Mouse (Mus musculus) olfactory bulb, adult 2 months (tissue): ENCODE results near the gene Cttnbp2. TPM values are rescaled to one million over a fixed set of nuclear protein-coding genes. Genes with fewer than 3 reads are reported as not detected.

Experiments
- H3K27ac ChIP-seq: fragments of 200-500 bp; 2 replicates; pipeline ENCODE4 v1.5.1; 2012; ENCODE audit warnings: low read depth, low read length; ENCODE audit not compliant: insufficient read depth
- H3K4me1 ChIP-seq: fragments of 200-500 bp; 2 replicates; pipeline ENCODE4 v1.6.1; 2012; ENCODE audit warnings: low read length; ENCODE audit not compliant: control insufficient read depth, insufficient read depth
- H3K4me3 ChIP-seq: fragments of 200-500 bp; 2 replicates; pipeline ENCODE4 v1.5.1; 2012; ENCODE audit warnings: mild to moderate bottlenecking, low read depth, low read length, moderate library complexity; ENCODE audit not compliant: insufficient read depth
- CTCF ChIP-seq: fragments of 200-500 bp; IDR thresholded peaks from 2 replicates; pipeline ENCODE4 v1.5.1; 2012; ENCODE audit warnings: low read depth, mild to moderate bottlenecking, low read length, moderate library complexity; ENCODE audit not compliant: insufficient read depth
- POLR2A ChIP-seq: fragments of 200-500 bp; IDR thresholded peaks from 2 replicates; pipeline ENCODE4 v1.6.1; 2012; ENCODE audit warnings: mild to moderate bottlenecking, low read depth, low read length, moderate library complexity; ENCODE audit not compliant: insufficient read depth
- WGBS: fragments of 180-500 bp; shearing (Covaris S2); methylation state at CpG from one replicate; pipeline ENCODE4 v1.1.7; 2018; 5-methylcytosine and 5-hydroxymethylcytosine counted together
- polyA plus RNA-seq: library from polyadenylated mRNA; stranded (reverse); fragments of >200 nt; gene quantifications from 2 replicates; pipeline ENCODE4 v1.2.4, GENCODE M21; 2012; ENCODE audit warnings: low replicate concordance; ENCODE audit not compliant: missing spikeins, insufficient read depth, insufficient read length

The Cttnbp2 gene
- 113 and 146 TPM in 2 replicates for polyA plus RNA-seq

GRCm38 (mm10) chr6:18514480-18515352, at the start of gene Cttnbp2:
Gene Cttnbp2, minus strand, starts transcription at chr6:18514843.
- WGBS = under 1% methylated on average over 70 of the region's 70 CpGs
- Histone ChIP-seq H3K27ac (peak within 1 kb of the TSS; percentile 88), H3K4me1 (peaks cover 2% of the 10 kb centered on the region)

GRCm38 (mm10) chr6:18559019-18559418, 44.4 kb upstream of the Cttnbp2 start:
- Histone ChIP-seq H3K27ac (no peak overlapping the region), H3K4me3 (no peak overlapping the region), H3K4me1 (no peaks in the 10 kb centered on the region)
- WGBS = 87% methylated on average over 1 of the region's 1 CpGs
- TF ChIP-seq CTCF (no peak), POLR2A (no peak)

More at GRCm38 (mm10) chr6:18514480-18515352, at the start of gene Cttnbp2:
- TF ChIP-seq POLR2A (peak; percentile 70), CTCF (no peak)
- H3K4me3 ChIP-seq = peak within 1 kb of the TSS; percentile 66

- WGBS = 36% methylated on average over 24 of the region's 24 CpGs
- TF ChIP-seq POLR2A (no peak), CTCF (no peak)
- Histone ChIP-seq H3K27ac (no peak overlapping the region), H3K4me3 (peak overlapping the region; percentile 25), H3K4me1 (peaks cover 3% of the 10 kb centered on the region; the same call in 1 of the 2 replicates)
Observed at GRCm38 (mm10) chr6:18547516-18548465, 33.1 kb upstream of the Cttnbp2 start.

- Histone ChIP-seq H3K4me3 (no peak overlapping the region), H3K27ac (no peak overlapping the region), H3K4me1 (peaks cover 3% of the 10 kb centered on the region; the same call in 1 of the 2 replicates)
- TF ChIP-seq POLR2A (no peak), CTCF (no peak)
- 64% methylated on average over 2 of the region's 2 CpGs for WGBS
Observed at GRCm38 (mm10) chr6:18543878-18544277, 29.2 kb upstream of the Cttnbp2 start.

GRCm38 (mm10) chr6:18540396-18540795, 25.8 kb upstream of the Cttnbp2 start:
- TF ChIP-seq CTCF = no peak
- TF ChIP-seq POLR2A = no peak
- 76% methylated on average over 4 of the region's 4 CpGs for WGBS
- Histone ChIP-seq H3K4me1 (no peaks in the 10 kb centered on the region), H3K27ac (no peak overlapping the region), H3K4me3 (no peak overlapping the region)

- Histone ChIP-seq H3K27ac (no peak overlapping the region), H3K4me3 (no peak overlapping the region), H3K4me1 (no peaks in the 10 kb centered on the region)
- no peak for TF ChIP-seq POLR2A
- no peak for TF ChIP-seq CTCF
- WGBS = 77% methylated on average over 3 of the region's 3 CpGs
Observed at GRCm38 (mm10) chr6:18530394-18530793, 15.8 kb upstream of the Cttnbp2 start.

GRCm38 (mm10) chr6:18517626-18518025, 3.0 kb upstream of the Cttnbp2 start:
- H3K4me3 ChIP-seq = no peak overlapping the region
- 78% methylated on average over 2 of the region's 2 CpGs for WGBS
- no peak overlapping the region for H3K27ac ChIP-seq
- no peaks in the 10 kb centered on the region for H3K4me1 ChIP-seq
- no peak for TF ChIP-seq CTCF

GRCm38 (mm10) chr6:18513611-18514473, 801 bp downstream of the Cttnbp2 start:
- Histone ChIP-seq H3K4me3 (peak overlapping the region; percentile 66), H3K4me1 (peaks cover 4% of the 10 kb centered on the region), H3K27ac (peak overlapping the region; percentile 88)
- under 1% methylated on average over 28 of the region's 28 CpGs for WGBS
- TF ChIP-seq POLR2A (no peak), CTCF (no peak)
